Mouse (Mus musculus): Measurements from ENCODE around the gene Palm3. TPM values are rescaled to one million over a fixed set of nuclear protein-coding genes. Genes with fewer than 3 reads are reported as not detected.

Palm3 gene
- polyA plus RNA-seq, 2 experiments: 0.19 TPM; not detected in 1

- no peak for TF ChIP-seq CTCF (IDR thresholded peaks at IDR 0.05; ENCODE audit: low read depth)
- no peak for TF ChIP-seq EP300 (IDR thresholded peaks at IDR 0.05; ENCODE audit: low read depth)
Measured at GRCm38 (mm10) chr8:84070241-84070640, 49.0 kb downstream of the Palm3 start.

DNA sequence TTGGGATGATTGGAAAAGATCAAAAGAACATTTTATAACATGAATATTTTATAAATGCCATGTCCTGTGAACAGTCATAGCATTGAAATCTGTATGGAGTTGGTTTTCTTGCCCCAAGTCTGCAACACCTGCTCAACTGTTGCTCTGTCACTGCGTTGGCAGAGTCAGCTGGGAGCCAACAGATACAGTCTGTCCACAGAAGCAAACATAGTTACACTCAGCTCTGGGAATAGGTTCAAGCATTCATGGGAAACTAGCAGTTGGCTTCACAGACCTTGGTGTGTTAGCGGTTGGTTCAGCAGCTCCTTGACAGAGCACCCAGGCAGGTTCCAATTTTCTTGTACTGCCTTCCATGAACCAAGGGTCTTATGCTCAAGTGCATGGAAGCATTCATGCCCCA is 49.4 kb downstream of the Palm3 start:
- no peak for DNase-seq (ENCODE audit: low read depth in 3 of 3, low spot score in 3 of 3)
- Histone ChIP-seq H3K27me3 (ENCODE audit: control insufficient read depth, insufficient read depth, low read length) (no peaks in the 10 kb centered on the region), H3K4me1 (replicated peaks; ENCODE audit: control insufficient read depth in 2 of 2, insufficient read depth in 2 of 2, low read length in 1 of 2) (peaks cover 0 to 17% of the 10 kb centered on the region in 2 experiments), H3K27ac (no peak overlapping the region), H3K9me3 (ENCODE audit: control insufficient read depth, low read length) (no peaks in the 10 kb centered on the region), H3K4me2 (ENCODE audit: low read depth) (no peak overlapping the region), H3K36me3 (replicated peaks; ENCODE audit: control insufficient read depth, insufficient read depth, low read depth) (no peaks in the 10 kb centered on the region), H3K9ac (replicated peaks) (no peak overlapping the region), H3K4me3 (ENCODE audit: insufficient read depth in 1 of 2, low read depth in 2 of 2, low read length in 2 of 2) (no peak overlapping the region)
- no peak for ATAC-seq (ENCODE audit: insufficient read depth)
- WGBS (ENCODE audit: insufficient replicate concordance): 81% methylated on average over 2 of the region's 2 CpGs
- TF ChIP-seq EP300 (IDR thresholded peaks at IDR 0.05; ENCODE audit: low read depth): no peak
- no peak for TF ChIP-seq CTCF (IDR thresholded peaks at IDR 0.05; ENCODE audit: low read depth)

More at GRCm38 (mm10) chr8:84070241-84070640, 49.0 kb downstream of the Palm3 start:
- Histone ChIP-seq H3K27me3 (ENCODE audit: control insufficient read depth, insufficient read depth, low read length) (no peaks in the 10 kb centered on the region), H3K9ac (replicated peaks) (no peak overlapping the region), H3K27ac (no peak overlapping the region), H3K4me2 (ENCODE audit: low read depth) (no peak overlapping the region), H3K36me3 (replicated peaks; ENCODE audit: control insufficient read depth, insufficient read depth, low read depth) (no peaks in the 10 kb centered on the region), H3K4me1 (replicated peaks; ENCODE audit: control insufficient read depth in 2 of 2, insufficient read depth in 2 of 2, low read length in 1 of 2) (peaks cover 0 to 20% of the 10 kb centered on the region in 2 experiments), H3K4me3 (ENCODE audit: insufficient read depth in 1 of 2, low read depth in 2 of 2, low read length in 2 of 2) (no peak overlapping the region), H3K9me3 (ENCODE audit: control insufficient read depth, low read length) (no peaks in the 10 kb centered on the region)
- DNase-seq (ENCODE audit: low read depth in 3 of 3, low spot score in 3 of 3): no peak
- ATAC-seq (ENCODE audit: insufficient read depth): no peak
- 54% methylated on average over 5 of the region's 5 CpGs for WGBS (ENCODE audit: insufficient replicate concordance)

DNA sequence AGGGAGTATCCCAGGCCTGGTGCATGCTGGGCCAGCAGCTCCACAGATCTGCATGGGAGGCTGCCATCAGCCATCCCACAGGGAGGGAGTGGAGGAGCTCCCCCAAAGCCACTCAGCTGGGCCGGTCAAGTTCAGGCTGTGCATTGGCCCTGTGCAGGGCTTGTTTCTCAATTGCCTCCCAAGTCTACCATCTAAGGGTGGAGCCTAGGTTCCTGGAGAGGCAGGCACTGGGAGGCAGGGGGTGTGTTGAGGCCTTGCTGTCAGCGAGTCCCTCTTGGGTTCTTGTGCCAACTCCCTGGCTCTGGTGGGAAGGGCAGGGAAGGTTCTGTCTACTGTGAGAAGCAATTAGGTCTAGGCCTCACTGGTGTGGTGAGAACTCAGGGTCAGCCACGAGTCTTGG is 50.6 kb downstream of the Palm3 start:
- no peak overlapping the region for H3K27ac ChIP-seq
- peaks cover 0 to 17% of the 10 kb centered on the region in 2 experiments for H3K4me1 ChIP-seq (replicated peaks; ENCODE audit: control insufficient read depth in 2 of 2, insufficient read depth in 2 of 2, low read length in 1 of 2)
- no peak overlapping the region for H3K4me2 ChIP-seq (ENCODE audit: low read depth)
- no peak overlapping the region for H3K4me3 ChIP-seq (ENCODE audit: insufficient read depth in 1 of 2, low read depth in 2 of 2, low read length in 2 of 2)
- no peaks in the 10 kb centered on the region for H3K27me3 ChIP-seq (ENCODE audit: control insufficient read depth, insufficient read depth, low read length)
- no peak for DNase-seq (ENCODE audit: low read depth in 3 of 3, low spot score in 3 of 3)
- TF ChIP-seq CTCF (IDR thresholded peaks at IDR 0.05; ENCODE audit: low read depth) (no peak), EP300 (IDR thresholded peaks at IDR 0.05; ENCODE audit: low read depth) (no peak)
- no peak overlapping the region for H3K9ac ChIP-seq (replicated peaks)
- WGBS (ENCODE audit: insufficient replicate concordance): 55% methylated on average over 3 of the region's 3 CpGs
- no peaks in the 10 kb centered on the region for H3K9me3 ChIP-seq (ENCODE audit: control insufficient read depth, low read length)
- no peaks in the 10 kb centered on the region for H3K36me3 ChIP-seq (replicated peaks; ENCODE audit: control insufficient read depth, insufficient read depth, low read depth)
- ATAC-seq (ENCODE audit: insufficient read depth): no peak

- no peaks in the 10 kb centered on the region for H3K9me3 ChIP-seq (ENCODE audit: control insufficient read depth, low read length)
- TF ChIP-seq CTCF (IDR thresholded peaks at IDR 0.05; ENCODE audit: low read depth) (no peak), EP300 (IDR thresholded peaks at IDR 0.05; ENCODE audit: low read depth) (no peak)
- no peak overlapping the region for H3K4me3 ChIP-seq (ENCODE audit: insufficient read depth in 1 of 2, low read depth in 2 of 2, low read length in 2 of 2)
- no peaks in the 10 kb centered on the region for H3K36me3 ChIP-seq (replicated peaks; ENCODE audit: control insufficient read depth, insufficient read depth, low read depth)
- no peak overlapping the region for H3K9ac ChIP-seq (replicated peaks)
- DNase-seq (ENCODE audit: low read depth in 3 of 3, low spot score in 3 of 3): no peak
- H3K27me3 ChIP-seq (ENCODE audit: control insufficient read depth, insufficient read depth, low read length): no peaks in the 10 kb centered on the region
- peaks cover 0 to 17% of the 10 kb centered on the region in 2 experiments for H3K4me1 ChIP-seq (replicated peaks; ENCODE audit: control insufficient read depth in 2 of 2, insufficient read depth in 2 of 2, low read length in 1 of 2)
- ATAC-seq (ENCODE audit: insufficient read depth): no peak
- H3K4me2 ChIP-seq (ENCODE audit: low read depth): no peak overlapping the region
- 83% methylated on average over 10 of the region's 10 CpGs for WGBS (ENCODE audit: insufficient replicate concordance)
- no peak overlapping the region for H3K27ac ChIP-seq
Measured at GRCm38 (mm10) chr8:84072321-84072720, 51.0 kb downstream of the Palm3 start.

DNA sequence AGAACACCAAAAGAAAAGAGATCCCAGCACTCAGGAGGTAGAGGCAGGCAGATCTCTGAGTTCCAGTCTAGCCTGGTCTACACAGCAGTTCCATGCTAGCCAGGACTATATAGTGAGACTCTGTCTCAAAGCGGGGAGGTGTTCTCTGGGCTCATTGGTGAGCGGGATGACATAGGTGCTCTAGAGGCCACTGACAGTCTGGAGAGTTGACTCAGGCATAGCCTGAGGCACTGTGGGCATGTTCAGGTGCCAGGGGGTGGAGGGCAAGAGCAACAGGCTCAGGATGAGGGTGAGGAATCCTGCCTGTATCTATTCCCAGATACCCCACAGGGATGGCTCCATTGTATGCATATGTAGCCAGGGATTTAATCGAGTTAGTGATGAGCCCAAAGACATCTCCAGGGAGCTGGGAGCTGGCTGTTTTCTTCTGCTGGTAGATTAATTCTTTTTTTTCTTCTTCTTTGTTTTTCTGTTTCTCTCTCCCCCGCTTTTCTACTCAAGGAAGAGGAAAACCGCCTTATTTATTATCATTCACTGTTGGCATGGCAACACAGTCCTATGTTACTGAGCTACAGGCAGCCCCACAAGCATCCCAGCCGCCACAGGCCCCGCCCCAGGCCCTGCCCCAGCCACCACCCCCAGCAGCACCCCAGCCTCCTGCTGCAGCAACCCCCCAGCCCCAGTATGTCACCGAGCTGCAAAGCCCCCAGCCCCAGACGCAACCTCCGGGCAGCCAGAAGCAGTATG is 52.1 kb downstream of the Palm3 start:
- no peak overlapping the region for H3K27ac ChIP-seq
- no peak for ATAC-seq (ENCODE audit: insufficient read depth)
- peaks cover 0 to 9% of the 10 kb centered on the region in 2 experiments for H3K4me1 ChIP-seq (replicated peaks; ENCODE audit: control insufficient read depth in 2 of 2, insufficient read depth in 2 of 2, low read length in 1 of 2)
- H3K4me2 ChIP-seq (ENCODE audit: low read depth): no peak overlapping the region
- H3K4me3 ChIP-seq (ENCODE audit: insufficient read depth in 1 of 2, low read depth in 2 of 2, low read length in 2 of 2): no peak overlapping the region
- DNase-seq (ENCODE audit: low read depth in 3 of 3, low spot score in 3 of 3): no peak
- TF ChIP-seq CTCF (IDR thresholded peaks at IDR 0.05; ENCODE audit: low read depth): no peak
- TF ChIP-seq EP300 (IDR thresholded peaks at IDR 0.05; ENCODE audit: low read depth): no peak
- no peaks in the 10 kb centered on the region for H3K27me3 ChIP-seq (ENCODE audit: control insufficient read depth, insufficient read depth, low read length)
- 72% methylated on average over 10 of the region's 10 CpGs for WGBS (ENCODE audit: insufficient replicate concordance)
- H3K36me3 ChIP-seq (replicated peaks; ENCODE audit: control insufficient read depth, insufficient read depth, low read depth): no peaks in the 10 kb centered on the region
- no peak overlapping the region for H3K9ac ChIP-seq (replicated peaks)
- no peaks in the 10 kb centered on the region for H3K9me3 ChIP-seq (ENCODE audit: control insufficient read depth, low read length)

All from liver, embryonic 14.5 days (tissue).